Mouse (Mus musculus): ENCODE measurements around the gene Dgkd. TPM values are rescaled to one million over a fixed set of nuclear protein-coding genes. Genes with fewer than 3 reads are reported as not detected.
A peak's percentile ranks its signal among the peaks of the same experiment; 100 is the strongest.
"Not testable (repeated sequence)": the region's sequence is repeated elsewhere in the genome, so short reads cannot be mapped to it uniquely, and the experiment has no call there.

Dgkd gene
- polyA plus RNA-seq, 1 experiment from 2014 or later: 38.4 TPM

DNA sequence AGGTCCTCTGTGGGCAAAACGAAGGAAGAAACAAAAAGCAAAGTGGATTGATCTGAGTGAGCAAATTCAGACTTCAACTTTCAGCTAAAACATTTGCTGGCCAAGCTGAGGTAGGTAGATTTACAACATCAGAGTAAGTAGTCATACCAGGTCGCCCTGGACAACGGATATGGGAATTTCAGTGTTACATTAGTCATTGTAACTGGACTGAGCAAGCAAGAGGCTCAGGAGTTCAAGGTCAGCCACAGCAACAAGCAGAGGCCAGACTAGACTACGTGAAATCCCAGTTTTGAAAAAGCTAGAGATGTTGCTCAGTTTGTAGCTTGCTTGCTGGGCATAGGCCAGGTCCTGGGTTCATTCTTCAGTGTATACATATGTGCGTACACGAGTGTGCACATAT lies 27.1 kb upstream of the Dgkd start:
- H3K27ac ChIP-seq (ENCODE audit: low read depth): no peak overlapping the region
- H3K36me3 ChIP-seq (ENCODE audit: control insufficient read depth, insufficient read depth, low read length): no peaks in the 10 kb centered on the region
- no peak for ATAC-seq (replicated peaks; ENCODE audit: low FRiP score, low TSS enrichment, low read depth)
- peaks cover 3% of the 10 kb centered on the region; the same call in 1 of the 2 replicates for H3K4me1 ChIP-seq (replicated peaks; ENCODE audit: control insufficient read depth, insufficient read depth, low read length)
- H3K9me3 ChIP-seq (ENCODE audit: control insufficient read depth, low read length): no peaks in the 10 kb centered on the region
- DNase-seq (ENCODE audit: low spot score): no peak
- H3K9ac ChIP-seq (ENCODE audit: low read length): no peak overlapping the region
- 83% methylated on average over 6 of the region's 6 CpGs for WGBS
- no peak overlapping the region for H3K4me2 ChIP-seq (ENCODE audit: low read length)
- no peaks in the 10 kb centered on the region for H3K27me3 ChIP-seq (replicated peaks; ENCODE audit: control insufficient read depth, insufficient read depth, low read length)
- H3K4me3 ChIP-seq (ENCODE audit: low read depth, low read length): no peak overlapping the region

DNA sequence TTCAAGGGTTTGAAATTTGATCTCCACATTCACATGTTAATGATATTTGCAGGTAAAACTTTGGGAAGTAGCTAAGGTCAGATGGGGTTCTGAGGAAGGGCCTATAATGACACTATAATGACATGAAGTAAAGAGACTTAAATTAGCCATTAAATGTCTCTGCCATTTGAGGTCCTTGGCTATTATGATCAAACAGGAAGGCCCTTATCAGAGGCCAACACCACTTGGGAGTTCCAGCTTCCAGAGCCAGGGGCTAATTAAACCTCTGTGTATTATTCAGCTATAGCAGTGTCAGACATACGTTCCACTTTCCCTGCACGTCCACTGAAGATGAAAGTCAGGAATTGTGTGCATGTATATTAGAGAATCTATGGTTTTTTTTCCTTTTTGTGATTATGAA lies 26.6 kb upstream of the Dgkd start:
- Histone ChIP-seq H3K9me3 (ENCODE audit: control insufficient read depth, low read length) (no peaks in the 10 kb centered on the region), H3K4me1 (replicated peaks; ENCODE audit: control insufficient read depth, insufficient read depth, low read length) (peaks cover 3% of the 10 kb centered on the region; the same call in 1 of the 2 replicates), H3K9ac (ENCODE audit: low read length) (no peak overlapping the region), H3K27ac (ENCODE audit: low read depth) (no peak overlapping the region), H3K27me3 (replicated peaks; ENCODE audit: control insufficient read depth, insufficient read depth, low read length) (no peaks in the 10 kb centered on the region), H3K36me3 (ENCODE audit: control insufficient read depth, insufficient read depth, low read length) (no peaks in the 10 kb centered on the region), H3K4me2 (ENCODE audit: low read length) (no peak overlapping the region), H3K4me3 (ENCODE audit: low read depth, low read length) (no peak overlapping the region)
- DNase-seq (ENCODE audit: low spot score) (no peak), ATAC-seq (replicated peaks; ENCODE audit: low FRiP score, low TSS enrichment, low read depth) (no peak)
- WGBS: 80% methylated on average over 2 of the region's 2 CpGs

DNA sequence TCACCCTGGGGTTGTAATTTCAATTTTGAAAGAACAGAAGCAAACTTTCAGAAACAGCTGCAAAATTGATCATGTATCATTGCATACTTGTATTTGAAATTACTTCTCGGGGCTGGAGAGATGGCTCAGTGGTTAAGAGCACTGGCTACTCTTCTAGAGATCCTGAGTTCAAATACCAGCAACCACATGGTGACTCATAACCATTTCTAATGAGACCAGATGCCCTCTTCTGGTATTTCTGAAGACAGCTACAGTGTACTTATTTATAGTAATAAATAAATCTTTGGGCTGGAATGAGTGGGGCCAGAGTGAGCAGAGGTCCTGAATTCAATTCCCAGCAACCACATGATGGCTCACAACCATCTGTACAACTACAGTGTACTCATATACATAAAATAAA lies 25.6 kb upstream of the Dgkd start:
- H3K27ac ChIP-seq (ENCODE audit: low read depth); H3K9ac ChIP-seq (ENCODE audit: low read length); H3K36me3 ChIP-seq (ENCODE audit: control insufficient read depth, insufficient read depth, low read length); DNase-seq (ENCODE audit: low spot score); H3K4me1 ChIP-seq (replicated peaks; ENCODE audit: control insufficient read depth, insufficient read depth, low read length); H3K27me3 ChIP-seq (replicated peaks; ENCODE audit: control insufficient read depth, insufficient read depth, low read length); H3K4me3 ChIP-seq (ENCODE audit: low read depth, low read length); H3K9me3 ChIP-seq (ENCODE audit: control insufficient read depth, low read length); ATAC-seq (replicated peaks; ENCODE audit: low FRiP score, low TSS enrichment, low read depth); H3K4me2 ChIP-seq (ENCODE audit: low read length): not testable (repeated sequence)
- 92% methylated on average over 1 of the region's 1 CpGs for WGBS

DNA sequence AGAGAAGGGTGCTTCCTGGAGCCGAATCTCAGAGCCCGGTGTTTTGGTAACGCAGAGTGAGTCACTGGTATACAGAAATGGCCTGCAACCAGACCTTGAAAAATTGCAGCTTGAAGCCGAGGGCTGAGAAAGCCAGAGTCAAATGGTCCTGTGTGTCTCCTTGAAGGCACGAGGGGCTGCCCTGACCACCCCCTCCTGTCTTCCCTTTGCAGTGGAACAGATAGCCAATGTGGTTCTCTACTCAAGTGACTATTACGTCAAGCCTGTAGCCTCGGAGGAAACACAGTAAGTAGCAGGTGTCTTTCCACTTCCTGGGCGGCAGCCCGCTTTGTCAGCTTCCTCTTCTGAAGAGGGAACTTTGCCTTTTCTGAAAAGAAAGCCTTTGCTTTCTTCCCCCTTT lies 24.9 kb upstream of the Dgkd start:
- DNase-seq (ENCODE audit: low spot score) (no peak), ATAC-seq (replicated peaks; ENCODE audit: low FRiP score, low TSS enrichment, low read depth) (no peak)
- H3K4me1 ChIP-seq (replicated peaks; ENCODE audit: control insufficient read depth, insufficient read depth, low read length): peaks cover 3% of the 10 kb centered on the region; the same call in 1 of the 2 replicates
- H3K4me3 ChIP-seq (ENCODE audit: low read depth, low read length): no peak overlapping the region
- no peak overlapping the region for H3K27ac ChIP-seq (ENCODE audit: low read depth)
- H3K9ac ChIP-seq (ENCODE audit: low read length): no peak overlapping the region
- H3K36me3 ChIP-seq (ENCODE audit: control insufficient read depth, insufficient read depth, low read length): no peaks in the 10 kb centered on the region
- no peak overlapping the region for H3K4me2 ChIP-seq (ENCODE audit: low read length)
- no peaks in the 10 kb centered on the region for H3K9me3 ChIP-seq (ENCODE audit: control insufficient read depth, low read length)
- no peaks in the 10 kb centered on the region for H3K27me3 ChIP-seq (replicated peaks; ENCODE audit: control insufficient read depth, insufficient read depth, low read length)
- 40% methylated on average over 9 of the region's 9 CpGs for WGBS

DNA sequence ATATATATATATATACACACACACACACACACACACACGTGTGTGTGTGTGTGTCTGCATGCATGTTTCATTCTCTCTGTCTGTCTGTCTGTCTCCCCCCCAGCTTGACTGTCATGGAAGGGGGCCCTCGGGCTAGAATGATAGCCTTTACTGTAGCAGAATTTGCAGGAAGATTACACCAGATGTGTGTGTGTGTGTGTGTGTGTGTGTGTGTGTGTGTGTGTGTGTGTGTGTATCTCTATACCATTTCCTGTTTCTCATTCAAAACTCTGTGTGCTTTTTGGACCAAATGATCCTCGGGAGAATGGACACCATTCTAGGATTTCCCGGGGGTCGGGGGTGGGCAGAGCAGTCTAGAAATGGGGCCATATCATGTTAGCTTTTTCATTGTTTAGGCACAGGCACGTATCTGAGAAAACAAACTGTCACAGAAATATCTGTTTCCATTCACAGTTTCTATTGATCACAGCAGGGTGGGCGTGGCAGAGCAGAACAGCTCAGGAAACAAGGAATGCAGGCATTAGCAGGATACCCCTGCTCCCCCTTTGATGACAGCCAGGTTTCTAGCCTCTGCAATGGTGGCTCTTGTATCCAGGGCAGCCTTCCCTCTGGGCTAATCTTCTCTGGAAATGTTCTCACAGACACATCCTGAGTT lies 24.0 kb upstream of the Dgkd start:
- H3K27ac ChIP-seq (ENCODE audit: low read depth): 0 out of 2 replicates have a peak overlapping the region, but pooled peaks have one; percentile 22
- DNase-seq (ENCODE audit: low spot score): no peak

DNA sequence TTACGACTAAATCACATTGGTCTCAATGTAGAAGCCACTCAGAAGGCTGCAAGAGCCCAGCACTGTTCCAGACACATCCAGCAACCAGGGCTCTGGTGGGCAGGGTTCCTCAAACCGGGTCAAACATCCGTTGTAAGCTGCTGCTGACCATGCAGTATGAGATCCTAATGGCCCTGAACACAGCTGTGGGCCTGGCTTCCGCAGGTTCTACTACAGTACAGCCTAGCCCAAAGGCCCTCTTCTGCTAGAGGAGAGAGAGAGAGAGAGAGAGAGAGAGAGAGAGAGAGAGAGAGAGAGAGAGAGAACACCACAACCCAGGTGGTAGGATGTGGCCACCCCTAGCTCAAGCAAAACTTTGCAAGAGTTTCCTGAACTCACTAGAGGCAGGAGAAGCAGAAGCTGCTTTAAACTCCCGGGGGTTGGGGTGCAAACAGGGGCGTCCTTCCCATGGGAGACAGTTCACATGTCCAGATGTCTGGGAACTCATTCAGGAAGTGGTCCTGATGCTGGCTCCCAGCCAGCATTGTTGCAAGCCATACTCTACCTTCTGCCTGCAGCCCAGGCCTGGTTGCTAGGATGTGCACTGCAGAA lies 23.4 kb upstream of the Dgkd start:
- no peak for DNase-seq (ENCODE audit: low spot score)
- WGBS: 35% methylated on average over 6 of the region's 6 CpGs
- H3K4me2 ChIP-seq (ENCODE audit: low read length): no peak overlapping the region
- no peak overlapping the region for H3K9ac ChIP-seq (ENCODE audit: low read length)
- peaks cover 3% of the 10 kb centered on the region; the same call in 1 of the 2 replicates for H3K4me1 ChIP-seq (replicated peaks; ENCODE audit: control insufficient read depth, insufficient read depth, low read length)
- 0 out of 2 replicates have a peak overlapping the region, but pooled peaks have one; percentile 22 for H3K27ac ChIP-seq (ENCODE audit: low read depth)
- no peaks in the 10 kb centered on the region for H3K36me3 ChIP-seq (ENCODE audit: control insufficient read depth, insufficient read depth, low read length)
- no peaks in the 10 kb centered on the region for H3K27me3 ChIP-seq (replicated peaks; ENCODE audit: control insufficient read depth, insufficient read depth, low read length)
- no peak overlapping the region for H3K4me3 ChIP-seq (ENCODE audit: low read depth, low read length)
- no peak for ATAC-seq (replicated peaks; ENCODE audit: low FRiP score, low TSS enrichment, low read depth)
- H3K9me3 ChIP-seq (ENCODE audit: control insufficient read depth, low read length): no peaks in the 10 kb centered on the region

More for the DNA sequence above, 24.0 kb upstream of the Dgkd start:
- Histone ChIP-seq H3K36me3 (ENCODE audit: control insufficient read depth, insufficient read depth, low read length) (no peaks in the 10 kb centered on the region), H3K4me2 (ENCODE audit: low read length) (no peak overlapping the region), H3K4me1 (replicated peaks; ENCODE audit: control insufficient read depth, insufficient read depth, low read length) (peaks cover 3% of the 10 kb centered on the region; the same call in 1 of the 2 replicates), H3K9me3 (ENCODE audit: control insufficient read depth, low read length) (no peaks in the 10 kb centered on the region), H3K9ac (ENCODE audit: low read length) (no peak overlapping the region), H3K27me3 (replicated peaks; ENCODE audit: control insufficient read depth, insufficient read depth, low read length) (no peaks in the 10 kb centered on the region), H3K4me3 (ENCODE audit: low read depth, low read length) (no peak overlapping the region)
- 29% methylated on average over 7 of the region's 7 CpGs for WGBS
- ATAC-seq (replicated peaks; ENCODE audit: low FRiP score, low TSS enrichment, low read depth): no peak

DNA sequence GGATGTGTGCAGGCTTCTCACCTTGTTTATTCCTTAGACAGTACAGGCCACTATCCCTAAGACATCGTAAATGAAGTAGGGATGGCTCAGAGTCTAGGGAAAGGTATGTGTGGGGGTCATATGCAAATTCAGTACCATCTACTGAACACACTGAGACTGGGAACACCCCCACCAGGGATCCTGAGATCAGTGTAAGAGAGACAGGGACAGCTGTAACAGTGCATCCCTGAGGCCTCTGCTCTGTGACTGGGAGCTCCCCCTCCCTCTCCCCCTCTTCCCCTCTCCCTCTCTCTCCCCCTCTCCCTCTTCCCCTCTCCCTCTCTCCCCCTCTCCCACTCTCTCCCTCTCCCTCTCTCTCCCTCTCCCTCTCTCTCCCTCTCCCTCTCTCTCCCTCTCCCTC lies 16.6 kb upstream of the Dgkd start:
- Histone ChIP-seq H3K27ac (ENCODE audit: low read depth) (no peak overlapping the region), H3K9ac (ENCODE audit: low read length) (no peak overlapping the region), H3K9me3 (ENCODE audit: control insufficient read depth, low read length) (no peaks in the 10 kb centered on the region), H3K4me1 (replicated peaks; ENCODE audit: control insufficient read depth, insufficient read depth, low read length) (0 out of 2 replicates have a peak, but pooled peaks cover 3% of the 10 kb centered on the region), H3K36me3 (ENCODE audit: control insufficient read depth, insufficient read depth, low read length) (no peaks in the 10 kb centered on the region), H3K4me3 (ENCODE audit: low read depth, low read length) (no peak overlapping the region), H3K4me2 (ENCODE audit: low read length) (no peak overlapping the region), H3K27me3 (replicated peaks; ENCODE audit: control insufficient read depth, insufficient read depth, low read length) (no peaks in the 10 kb centered on the region)
- WGBS: 50% methylated on average over 1 of the region's 1 CpGs
- ATAC-seq (replicated peaks; ENCODE audit: low FRiP score, low TSS enrichment, low read depth) (no peak), DNase-seq (ENCODE audit: low spot score) (no peak)

DNA sequence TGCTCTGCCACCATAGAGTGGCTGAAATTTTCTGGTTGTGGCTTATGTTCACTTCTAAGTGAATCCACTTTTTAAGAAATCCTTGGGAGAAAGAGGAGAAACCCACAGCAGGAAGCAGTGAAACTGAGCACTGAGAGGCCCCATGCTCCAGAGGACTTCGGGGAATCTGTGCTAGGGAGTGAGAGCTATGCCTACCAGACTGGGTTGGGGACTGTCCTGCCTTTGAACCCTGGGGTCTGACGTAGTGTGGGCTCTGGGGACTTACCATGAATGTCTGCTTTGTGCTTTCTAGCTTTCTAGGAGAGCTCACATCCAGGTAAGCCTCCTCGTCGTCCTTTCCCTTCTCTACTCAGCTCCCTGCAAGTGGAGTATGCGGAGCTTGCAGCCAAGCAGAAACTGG lies 16.1 kb upstream of the Dgkd start:
- no peak overlapping the region for H3K4me2 ChIP-seq (ENCODE audit: low read length)
- no peak for ATAC-seq (replicated peaks; ENCODE audit: low FRiP score, low TSS enrichment, low read depth)
- H3K9me3 ChIP-seq (ENCODE audit: control insufficient read depth, low read length): no peaks in the 10 kb centered on the region
- DNase-seq (ENCODE audit: low spot score): no peak
- H3K27ac ChIP-seq (ENCODE audit: low read depth): no peak overlapping the region
- no peaks in the 10 kb centered on the region for H3K27me3 ChIP-seq (replicated peaks; ENCODE audit: control insufficient read depth, insufficient read depth, low read length)
- 0 out of 2 replicates have a peak, but pooled peaks cover 3% of the 10 kb centered on the region for H3K4me1 ChIP-seq (replicated peaks; ENCODE audit: control insufficient read depth, insufficient read depth, low read length)
- H3K36me3 ChIP-seq (ENCODE audit: control insufficient read depth, insufficient read depth, low read length): no peaks in the 10 kb centered on the region
- WGBS: 54% methylated on average over 5 of the region's 5 CpGs
- no peak overlapping the region for H3K9ac ChIP-seq (ENCODE audit: low read length)
- no peak overlapping the region for H3K4me3 ChIP-seq (ENCODE audit: low read depth, low read length)

Measured in intestine, embryonic 14.5 days (tissue).